Mouse (Mus musculus) gastrocnemius, postnatal 25 days (tissue): ENCODE measurements around the gene Meiob. TPM values are rescaled to one million over a fixed set of nuclear protein-coding genes. Genes with fewer than 3 reads are reported as not detected.

ENCODE experiments used
- DNase-seq: peaks from one replicate; pipeline ENCODE4 v3.0.0; 2022
- total RNA-seq, 2 experiments: library from RNA; stranded (reverse); gene quantifications; 1 replicate in 1 of 2; 2 replicates in 1 of 2; pipeline ENCODE4 v1.2.3; 2021

Gene Meiob
- total RNA-seq, 2 experiments from 2014 or later: not detected

GRCm38 (mm10) chr17:24874405-24874745, 70.3 kb downstream of the Meiob start:
- DNase-seq: no peak

- DNase-seq: no peak
Observed at GRCm38 (mm10) chr17:24874989-24875388, 70.9 kb downstream of the Meiob start.

- DNase-seq: peak; percentile 55
Observed at GRCm38 (mm10) chr17:24877336-24878116, 73.4 kb downstream of the Meiob start.

DNA sequence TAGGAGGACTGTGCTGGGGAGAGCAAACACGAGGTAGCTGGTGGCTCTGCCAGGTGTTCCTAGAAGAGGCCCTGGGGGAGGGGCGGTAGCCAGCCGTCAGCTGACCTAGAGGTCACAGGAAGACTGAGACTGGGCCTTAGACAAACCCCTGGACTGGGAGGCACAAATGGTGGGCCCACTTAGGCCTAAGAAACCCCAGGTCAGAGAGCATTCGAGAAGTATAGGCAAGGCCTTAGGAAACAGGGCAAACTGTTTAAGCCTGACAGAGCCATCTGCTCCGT, 74.0 kb downstream of the Meiob start:
- peak; percentile 71 for DNase-seq

- no peak for DNase-seq
Observed at GRCm38 (mm10) chr17:24878531-24878930, 74.4 kb downstream of the Meiob start.

DNA sequence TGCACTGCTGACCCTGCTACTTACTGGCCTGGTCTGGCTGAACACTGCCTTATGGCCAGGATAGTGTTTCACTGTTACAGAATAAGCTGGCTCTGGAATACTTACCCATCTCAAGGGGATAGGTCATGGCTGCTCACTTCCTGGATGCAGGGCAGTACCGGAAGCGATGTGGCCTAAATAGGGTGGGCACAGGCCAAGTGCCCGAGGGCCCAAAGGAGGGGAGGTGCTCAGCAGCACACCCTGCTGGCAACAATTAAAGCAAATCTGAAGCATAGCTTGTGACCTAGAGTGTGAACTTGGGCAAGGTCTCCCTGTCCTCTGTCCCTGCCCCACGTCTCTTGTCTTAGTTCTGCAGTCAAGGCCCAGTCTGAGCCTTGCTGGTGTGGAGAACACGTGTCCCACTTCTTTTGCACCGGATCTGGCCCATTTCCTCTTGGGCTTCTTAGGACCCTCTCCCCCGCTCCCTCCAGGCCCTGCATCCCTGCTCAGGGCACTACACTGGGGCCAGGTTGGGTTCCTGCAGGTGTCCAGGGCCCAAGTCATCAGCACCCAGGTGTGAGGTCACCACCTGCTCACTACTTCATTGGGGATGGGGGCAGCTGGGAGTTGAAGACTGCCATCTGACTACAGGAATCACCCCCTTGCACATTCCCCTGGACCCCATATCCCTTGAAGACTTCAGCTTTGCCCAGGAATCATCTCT, 77.8 kb downstream of the Meiob start:
- no peak for DNase-seq

GRCm38 (mm10) chr17:24884391-24884790, 80.3 kb downstream of the Meiob start:
- no peak for DNase-seq

DNA sequence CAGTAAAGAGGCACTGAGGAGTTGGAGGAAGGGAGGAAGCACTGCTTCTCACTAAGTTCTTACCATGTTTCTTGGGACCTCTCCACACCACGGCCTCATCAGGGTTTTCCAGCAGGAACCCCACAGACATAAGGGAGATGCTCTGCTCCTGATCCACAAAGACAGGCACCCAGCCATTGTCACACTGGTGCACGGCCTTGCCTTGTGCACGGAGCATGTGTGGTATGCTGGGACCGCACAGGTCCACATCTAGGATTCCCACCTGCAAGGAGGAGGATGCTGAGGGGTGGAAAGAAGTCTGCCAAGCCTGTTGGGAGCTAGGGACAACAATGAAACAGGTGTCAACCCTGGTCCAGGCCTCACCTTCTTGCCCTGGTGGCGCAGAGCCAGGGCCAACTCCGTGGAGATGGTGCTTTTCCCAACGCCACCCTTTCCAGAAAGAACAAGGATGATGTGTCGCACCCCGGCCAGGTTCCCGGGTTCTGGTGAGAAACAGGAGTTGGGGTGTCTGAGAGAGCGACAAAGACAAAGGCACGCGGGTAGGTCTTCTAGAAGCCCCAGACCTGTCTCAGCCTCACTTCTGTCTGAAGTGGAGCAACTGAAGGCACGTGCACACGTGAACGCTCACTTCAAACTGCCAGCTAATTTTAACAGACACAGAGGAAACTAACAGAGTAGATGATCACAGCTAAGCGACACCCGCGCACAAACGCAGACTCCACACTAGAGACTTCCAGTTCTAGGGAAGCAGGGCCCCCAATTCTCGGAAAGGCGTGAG, 81.5 kb downstream of the Meiob start:
- no peak for DNase-seq

DNA sequence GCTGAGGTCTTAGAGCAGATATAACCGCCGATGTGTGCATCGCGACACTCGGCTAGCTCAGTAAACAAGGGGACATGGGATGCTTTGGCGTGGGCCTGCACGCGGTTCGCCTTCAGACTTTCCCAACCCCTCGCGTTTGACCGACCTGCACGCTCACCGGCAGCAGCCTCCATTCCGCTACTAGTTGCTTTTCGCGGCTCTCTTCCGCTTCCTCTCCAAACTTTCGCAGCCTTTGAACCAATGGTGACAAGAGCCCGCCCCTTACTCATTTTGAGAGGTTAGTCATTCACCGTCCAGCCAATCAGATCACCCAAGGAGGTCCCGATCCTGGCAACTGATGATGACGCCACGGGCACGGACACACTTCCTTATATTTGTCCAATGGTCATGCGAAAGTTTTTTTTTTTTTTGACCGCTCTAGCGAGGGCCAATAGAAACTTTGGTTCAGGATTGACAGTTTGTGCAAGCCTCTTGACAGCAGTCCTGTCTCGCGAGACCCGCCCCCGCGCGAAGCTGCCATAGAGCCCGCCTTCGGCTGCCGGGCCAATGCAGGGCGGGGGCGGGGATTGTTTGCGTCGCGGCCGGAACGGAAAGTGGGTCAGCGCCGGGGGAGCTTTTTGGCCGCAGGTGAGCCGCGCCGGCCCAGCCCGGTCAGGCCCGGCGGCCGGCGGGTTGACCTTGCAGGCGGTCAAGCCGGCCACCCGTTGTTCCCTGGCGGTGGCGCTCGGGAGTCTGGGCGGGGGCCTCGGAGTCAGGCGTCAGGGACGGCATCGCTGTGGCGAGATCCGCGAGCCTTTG, 82.2 kb downstream of the Meiob start, which contains the start of the genes Nubp2 and Spsb3:
TSS of gene Nubp2 (minus strand) at position 216 of the 798 bp plus-strand sequence.
TSS of gene Spsb3 (plus strand) at position 510 of the 798 bp plus-strand sequence.
- peak; percentile 98 for DNase-seq

GRCm38 (mm10) chr17:24886932-24887271, 82.8 kb downstream of the Meiob start:
- no peak for DNase-seq

- DNase-seq: no peak
Observed at GRCm38 (mm10) chr17:24887291-24888080, 83.4 kb downstream of the Meiob start.

DNA sequence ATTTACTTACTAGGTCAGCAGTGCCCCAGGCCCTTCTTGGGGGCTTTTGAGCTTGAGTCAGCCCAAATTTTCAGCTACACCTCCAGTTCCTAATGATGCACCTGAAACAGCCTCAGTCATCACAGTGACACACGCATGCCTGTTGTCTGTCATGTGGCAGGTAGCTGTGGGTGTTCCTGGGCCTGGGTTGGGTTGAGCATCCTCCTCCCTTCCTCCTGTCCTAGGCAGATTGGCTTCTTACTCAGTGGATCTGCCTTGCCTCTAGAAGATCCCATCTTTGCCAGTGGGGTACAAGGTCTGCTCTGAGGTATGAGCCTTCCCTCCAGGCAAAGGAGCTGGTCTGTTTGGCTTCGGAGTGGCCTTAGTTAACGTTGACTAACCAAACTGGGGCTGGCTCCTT, 84.8 kb downstream of the Meiob start:
- DNase-seq: no peak

Other genes with a start within 250 kb of the Meiob start
- 10 to 100 TPM; 65.8 to 67.8 TPM for gene Tsc2, start 171.7 kb upstream of the Meiob start, total RNA-seq
- 1 to 10 TPM; 2.6 to 4.2 TPM for gene Nthl1, start 171.6 kb upstream of the Meiob start, total RNA-seq
- 10 to 100 TPM; 36.6 to 41.8 TPM for gene Slc9a3r2, start 154.0 kb upstream of the Meiob start, total RNA-seq
- gene Npw, start 145.8 kb upstream of the Meiob start, total RNA-seq: not detected
- 10 to 100 TPM; 17.7 to 20.2 TPM for gene Zfp598, start 134.6 kb upstream of the Meiob start, total RNA-seq
- gene Syngr3, start 114.3 kb upstream of the Meiob start, total RNA-seq: not detected
- gene Gfer, start 108.1 kb upstream of the Meiob start, total RNA-seq: 10 to 100 TPM; 24.1 to 30.1 TPM
- under 1 TPM; 0.59 to 0.61 TPM for gene Noxo1, start 108.1 kb upstream of the Meiob start, total RNA-seq
- 10 to 100 TPM; 14.7 to 15.6 TPM for gene Tbl3, start 96.6 kb upstream of the Meiob start, total RNA-seq
- not detected for gene Rnf151, start 86.2 kb upstream of the Meiob start, total RNA-seq
- gene Rps2, start 86.2 kb upstream of the Meiob start, total RNA-seq: 100 to 1,000 TPM; 564 to 585 TPM
- 100 to 1,000 TPM; 493 to 532 TPM for gene Ndufb10, start 79.8 kb upstream of the Meiob start, total RNA-seq
- gene Rpl3l, start 76.5 kb upstream of the Meiob start, total RNA-seq: 100 to 1,000 TPM; 723 to 775 TPM
- gene Msrb1, start 67.6 kb upstream of the Meiob start, total RNA-seq: 100 to 1,000 TPM; 164 to 180 TPM
- not detected for gene Hs3st6, start 51.3 kb upstream of the Meiob start, total RNA-seq
- 10 to 100 TPM; 73.3 to 77.5 TPM for gene Hagh, start 35.9 kb downstream of the Meiob start, total RNA-seq
- 10 to 100 TPM; 38.1 to 44.5 TPM for gene Fahd1, start 46.1 kb downstream of the Meiob start, total RNA-seq
- gene Igfals, start 61.7 kb downstream of the Meiob start, total RNA-seq: 1 to 10 TPM; 3.8 to 4.4 TPM
- gene Nubp2, start 82.1 kb downstream of the Meiob start, total RNA-seq: 10 to 100 TPM; 10.2 to 13.1 TPM
- 10 to 100 TPM; 27.8 to 31.5 TPM for gene Spsb3, start 82.4 kb downstream of the Meiob start, total RNA-seq
- gene Eme2, start 90.8 kb downstream of the Meiob start, total RNA-seq: 10 to 100 TPM in 1 of 2 experiments, 1 to 10 TPM in 1; 8.8 to 10.4 TPM
- 100 to 1,000 TPM in 1 of 2 experiments, 10 to 100 TPM in 1; 85.9 to 105 TPM for gene Mrps34, start 90.8 kb downstream of the Meiob start, total RNA-seq
- gene Nme3, start 92.2 kb downstream of the Meiob start, total RNA-seq: 1 to 10 TPM; 7.7 to 9.8 TPM
- gene Mapk8ip3, start 132.7 kb downstream of the Meiob start, total RNA-seq: 10 to 100 TPM; 19.5 TPM
- 1 to 10 TPM; 5.5 to 8.6 TPM for gene Jpt2, start 156.4 kb downstream of the Meiob start, total RNA-seq
- gene Cramp1l, start 211.5 kb downstream of the Meiob start, total RNA-seq: 1 to 10 TPM; 6.8 to 6.9 TPM
- 1 to 10 TPM; 2.7 to 4.6 TPM for gene Ift140, start 211.8 kb downstream of the Meiob start, total RNA-seq